Mouse (Mus musculus) heart, postnatal 0 days (tissue): ENCODE measurements around the gene Rps28.

Experiments used
- CTCF ChIP-seq: IDR thresholded peaks from 2 replicates; pipeline ENCODE4 v1.5.1; 2016; ENCODE audit warnings: antibody characterized with exemption, control low read depth, low read depth
- EP300 ChIP-seq: IDR thresholded peaks from 2 replicates; pipeline ENCODE4 v1.6.1; 2016; ENCODE audit warnings: antibody characterized with exemption, low read depth

DNA sequence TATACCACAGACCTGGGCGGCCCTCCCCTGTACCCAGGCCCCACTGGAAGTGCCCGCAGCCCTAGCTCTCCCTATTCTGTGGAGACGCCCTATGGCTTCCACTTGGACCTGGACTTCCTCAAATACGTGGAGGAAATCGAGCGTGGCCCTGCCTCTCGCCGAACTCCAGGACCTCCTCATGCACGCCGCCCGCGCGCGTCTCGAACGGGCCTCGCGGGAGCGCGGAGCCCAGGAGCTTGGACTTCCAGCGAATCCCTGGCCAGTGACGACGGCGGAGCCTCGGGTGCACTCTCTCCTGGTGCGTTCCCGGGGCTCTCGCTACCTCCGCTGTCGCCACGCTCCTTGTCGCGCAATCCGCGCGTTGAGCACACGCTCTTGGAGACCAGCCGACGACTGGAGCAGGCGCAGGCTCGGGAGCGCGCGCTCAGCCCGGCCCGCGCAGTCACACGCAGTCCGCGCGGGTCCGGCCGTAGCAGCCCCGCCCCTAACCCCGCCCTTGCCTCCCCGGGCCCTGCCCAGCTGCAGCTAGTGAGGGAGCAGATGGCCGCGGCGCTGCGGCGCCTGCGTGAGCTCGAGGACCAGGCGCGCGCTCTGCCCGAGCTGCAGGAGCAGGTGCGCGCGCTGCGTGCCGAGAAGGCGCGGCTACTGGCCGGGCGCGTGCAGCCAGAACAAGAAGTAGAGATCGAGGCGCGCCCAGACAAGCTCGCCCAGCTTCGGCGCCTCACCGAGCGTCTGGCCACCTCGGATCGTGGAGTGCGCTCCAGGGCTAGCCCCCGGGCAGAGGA, 7.0 kb downstream of the Rps28 start:
- TF ChIP-seq CTCF: no peak
- no peak for TF ChIP-seq EP300
